Mouse (Mus musculus): ENCODE data around the gene Btaf1. TPM values are rescaled to one million over a fixed set of nuclear protein-coding genes. Genes with fewer than 3 reads are reported as not detected.

The Btaf1 gene
- total and polyA plus RNA-seq, 3 experiments: 31.9 to 43.2 (median 38.3) TPM

DNA sequence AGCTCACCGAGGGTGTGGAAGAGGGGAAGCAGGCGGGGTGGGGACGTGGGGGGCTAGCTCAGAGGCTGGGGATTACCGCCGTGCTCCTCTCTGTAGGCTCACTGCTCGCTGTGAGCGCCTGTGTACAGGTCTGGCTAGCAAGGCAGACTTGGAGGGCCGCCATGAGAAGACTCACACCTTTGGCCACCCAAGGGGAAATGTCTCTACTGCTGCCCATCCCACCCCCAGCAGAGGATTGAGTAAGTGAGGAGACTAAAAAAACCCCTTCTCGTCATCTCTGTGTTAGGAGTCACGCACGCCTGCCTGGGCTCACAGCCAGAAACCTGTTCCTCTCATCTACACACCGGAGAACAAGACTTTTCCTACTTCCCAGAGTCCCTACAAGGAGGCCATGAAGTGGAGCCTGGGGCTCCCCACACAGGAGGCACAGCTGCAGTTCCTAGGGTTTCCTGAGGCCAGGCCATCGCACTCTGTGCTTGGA lies 100.0 kb downstream of the Btaf1 start:
- no peaks in the 10 kb centered on the region for H3K9me3 ChIP-seq (replicated peaks; ENCODE audit: low read length)
- TF ChIP-seq NELFE (IDR thresholded peaks at IDR 0.05; ENCODE audit: low read depth, low read length): no peak
- TF ChIP-seq CHD1 (IDR thresholded peaks at IDR 0.05; ENCODE audit: low read depth, low read length): no peak
- no peak for TF ChIP-seq USF1 (IDR thresholded peaks at IDR 0.05; ENCODE audit: low read depth, low read length)
- TF ChIP-seq E2F4 (IDR thresholded peaks at IDR 0.05; ENCODE audit: insufficient replicate concordance, low read depth, low read length): no peak
- TF ChIP-seq ZC3H11A (IDR thresholded peaks at IDR 0.05; ENCODE audit: low read depth, low read length): no peak
- TF ChIP-seq IRF4 (IDR thresholded peaks at IDR 0.05; ENCODE audit: low read depth, low read length): no peak
- H3K4me1 ChIP-seq (ENCODE audit: control insufficient read depth in 1 of 2, insufficient read depth in 2 of 2): peaks cover 11 to 48% of the 10 kb centered on the region in 2 experiments

DNA sequence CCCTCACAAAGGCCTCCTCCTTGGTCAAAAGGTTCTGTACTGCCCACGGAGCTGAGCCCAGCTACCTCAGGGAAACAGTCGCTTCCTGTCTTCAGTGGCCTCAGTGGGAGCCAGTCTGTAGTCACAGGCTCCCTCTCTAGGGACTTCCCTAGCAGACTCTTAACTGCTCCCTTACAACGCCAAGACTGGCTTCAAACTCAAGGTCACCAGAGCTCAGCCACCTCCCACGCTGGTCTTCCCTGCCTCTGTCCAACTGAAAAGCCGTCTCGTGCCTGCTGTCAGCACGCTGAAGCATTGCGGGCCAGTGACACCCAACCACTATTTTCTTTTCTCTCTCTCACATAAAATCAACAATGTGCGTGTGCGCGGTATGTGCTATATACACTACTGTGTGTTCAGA lies 100.5 kb downstream of the Btaf1 start:
- DNase-seq (ENCODE audit: extremely low read depth): no peak
- in situ Hi-C loops (cut with MboI; ENCODE audit: low pct_ligation_motif_present, low pct_unique_long_range_greater_than_20kb, low sequenced_read_pairs): no loop called here
- H3K79me2 ChIP-seq (replicated peaks; ENCODE audit: control insufficient read depth, extremely low read depth, insufficient read depth, poor library complexity, severe bottlenecking): no peaks in the 10 kb centered on the region
- H3K4me2 ChIP-seq (ENCODE audit: insufficient read depth, low read depth, poor library complexity, severe bottlenecking): no peak overlapping the region
- no peaks in the 10 kb centered on the region for H3K9me3 ChIP-seq (replicated peaks; ENCODE audit: low read length)
- H3K9ac ChIP-seq (ENCODE audit: insufficient read depth, low read depth): no peak overlapping the region
- TF ChIP-seq ZNF384 (IDR thresholded peaks at IDR 0.05; ENCODE audit: low read depth, low read length) (no peak), BHLHE40 (IDR thresholded peaks at IDR 0.05; ENCODE audit: low read depth, low read length) (no peak), MAFK (IDR thresholded peaks at IDR 0.05; ENCODE audit: insufficient replicate concordance, low read length) (no peak), ETS1 (conservative IDR thresholded peaks at IDR 0.05; ENCODE audit: low read depth, low read length) (no peak), HCFC1 (IDR thresholded peaks at IDR 0.05; ENCODE audit: low read depth, low read length) (no peak), ZMIZ1 (IDR thresholded peaks at IDR 0.05; ENCODE audit: low read depth, low read length) (no peak), RAD21 (IDR thresholded peaks at IDR 0.05; ENCODE audit: low read depth, low read length) (no peak), ZKSCAN1 (IDR thresholded peaks at IDR 0.05; ENCODE audit: borderline replicate concordance, low read depth, low read length) (no peak), UBTF (IDR thresholded peaks at IDR 0.05; ENCODE audit: low read depth, low read length) (no peak), ZC3H11A (IDR thresholded peaks at IDR 0.05; ENCODE audit: low read depth, low read length) (no peak)
- no peaks in the 10 kb centered on the region for H3K27me3 ChIP-seq (replicated peaks)
- dilution Hi-C loops (cut with MboI; ENCODE audit: extremely low pct_ligation_motif_present, extremely low pct_unique_long_range_greater_than_20kb, low sequenced_read_pairs): no loop called here
- H3K4me1 ChIP-seq (ENCODE audit: control insufficient read depth in 1 of 2, insufficient read depth in 2 of 2): peaks cover 8 to 42% of the 10 kb centered on the region in 2 experiments
- H3K4me3 ChIP-seq (replicated peaks in 1 of 3; ENCODE audit: low read depth in 2 of 3, low read length in 2 of 3, poor library complexity in 1 of 3): no peak overlapping the region
- H3K36me3 ChIP-seq (replicated peaks in 1 of 2; ENCODE audit: control insufficient read depth in 1 of 2, insufficient read depth in 1 of 2, low read length in 1 of 2): peaks cover 0 to 6% of the 10 kb centered on the region in 2 experiments
- no peak overlapping the region for H3K27ac ChIP-seq (ENCODE audit: insufficient read depth, low read depth)

More for the DNA sequence above, 100.0 kb downstream of the Btaf1 start:
- Histone ChIP-seq H3K4me2 (ENCODE audit: insufficient read depth, low read depth, poor library complexity, severe bottlenecking) (no peak overlapping the region), H3K9ac (ENCODE audit: insufficient read depth, low read depth) (no peak overlapping the region), H3K27me3 (replicated peaks) (no peaks in the 10 kb centered on the region), H3K79me2 (replicated peaks; ENCODE audit: control insufficient read depth, extremely low read depth, insufficient read depth, poor library complexity, severe bottlenecking) (no peaks in the 10 kb centered on the region), H3K4me3 (replicated peaks in 1 of 3; ENCODE audit: low read depth in 2 of 3, low read length in 2 of 3, poor library complexity in 1 of 3) (no peak overlapping the region), H3K27ac (ENCODE audit: insufficient read depth, low read depth) (no peak overlapping the region), H3K36me3 (replicated peaks in 1 of 2; ENCODE audit: control insufficient read depth in 1 of 2, insufficient read depth in 1 of 2, low read length in 1 of 2) (peaks cover 0 to 6% of the 10 kb centered on the region in 2 experiments)
- DNase-seq (ENCODE audit: extremely low read depth): no peak
- in situ Hi-C loops (cut with MboI; ENCODE audit: low pct_ligation_motif_present, low pct_unique_long_range_greater_than_20kb, low sequenced_read_pairs) (no loop called here), dilution Hi-C loops (cut with MboI; ENCODE audit: extremely low pct_ligation_motif_present, extremely low pct_unique_long_range_greater_than_20kb, low sequenced_read_pairs) (no loop called here)
